Mouse (Mus musculus) midbrain, embryonic 16.5 days (tissue): ENCODE measurements around the gene Kifc5b. TPM values are rescaled to one million over a fixed set of nuclear protein-coding genes. Genes with fewer than 3 reads are reported as not detected.

Experiments used
- ATAC-seq: fragments of 200-750 bp; cut with Nextera tagmentation; 2 replicates; pipeline ENCODE4 v1.8.0; 2017; ENCODE audit warnings: moderate TSS enrichment
- H3K27ac ChIP-seq: fragments of 300-500 bp; sonication (generic); 2 replicates; pipeline ENCODE4 v1.5.1; 2014; ENCODE audit warnings: mild to moderate bottlenecking, low read length, mixed read lengths
- H3K27me3 ChIP-seq: fragments of 300-500 bp; sonication (generic); 2 replicates; pipeline ENCODE4 v1.6.1; 2014; ENCODE audit warnings: low read depth, low read length, mixed read lengths; ENCODE audit not compliant: control insufficient read depth, insufficient read depth
- H3K36me3 ChIP-seq: fragments of 300-500 bp; sonication (generic); 2 replicates; pipeline ENCODE4 v1.6.1; 2014; ENCODE audit warnings: mild to moderate bottlenecking, low read length, moderate library complexity, mixed read lengths; ENCODE audit not compliant: control insufficient read depth, insufficient read depth
- H3K4me1 ChIP-seq: fragments of 300-500 bp; sonication (generic); 2 replicates; pipeline ENCODE4 v1.6.1; 2014; ENCODE audit warnings: mild to moderate bottlenecking, low read length, mixed read lengths; ENCODE audit not compliant: control insufficient read depth, insufficient read depth
- H3K4me2 ChIP-seq: fragments of 300-500 bp; sonication (generic); 2 replicates; pipeline ENCODE4 v1.6.1; 2014; ENCODE audit warnings: mild to moderate bottlenecking, low read length, mixed read lengths
- H3K4me3 ChIP-seq: fragments of 300-500 bp; sonication (generic); 2 replicates; pipeline ENCODE4 v1.5.1; 2014; ENCODE audit warnings: low read depth, mild to moderate bottlenecking, low read length, moderate library complexity, mixed read lengths
- H3K9ac ChIP-seq: fragments of 300-500 bp; sonication (generic); 2 replicates; pipeline ENCODE4 v1.6.1; 2014; ENCODE audit warnings: low read depth, low read length, mixed read lengths
- H3K9me3 ChIP-seq: fragments of 300-500 bp; sonication (generic); replicated peaks from 2 replicates; pipeline ENCODE4 v1.6.1; 2014; ENCODE audit warnings: mild to moderate bottlenecking, low read length, mixed read lengths; ENCODE audit not compliant: control insufficient read depth, poor library complexity, severe bottlenecking
- WGBS: fragments of 180-500 bp; shearing (Covaris S2); extraction: QIAGEN DNeasy Blood & Tissue Kit; methylation state at CpG from one replicate; pipeline ENCODE4 v1.1.7; 2014; 5-methylcytosine and 5-hydroxymethylcytosine counted together
- polyA plus RNA-seq: library from polyadenylated mRNA; unstranded; fragments of >200 nt; fragmentation: Nextera tagmentation; extraction: Ambion mirVana; gene quantifications from 2 replicates; pipeline ENCODE4 v1.2.1, GENCODE M21; 2015

The Kifc5b gene
- polyA plus RNA-seq, 1 experiment from 2014 or later, result 2.3 TPM

DNA sequence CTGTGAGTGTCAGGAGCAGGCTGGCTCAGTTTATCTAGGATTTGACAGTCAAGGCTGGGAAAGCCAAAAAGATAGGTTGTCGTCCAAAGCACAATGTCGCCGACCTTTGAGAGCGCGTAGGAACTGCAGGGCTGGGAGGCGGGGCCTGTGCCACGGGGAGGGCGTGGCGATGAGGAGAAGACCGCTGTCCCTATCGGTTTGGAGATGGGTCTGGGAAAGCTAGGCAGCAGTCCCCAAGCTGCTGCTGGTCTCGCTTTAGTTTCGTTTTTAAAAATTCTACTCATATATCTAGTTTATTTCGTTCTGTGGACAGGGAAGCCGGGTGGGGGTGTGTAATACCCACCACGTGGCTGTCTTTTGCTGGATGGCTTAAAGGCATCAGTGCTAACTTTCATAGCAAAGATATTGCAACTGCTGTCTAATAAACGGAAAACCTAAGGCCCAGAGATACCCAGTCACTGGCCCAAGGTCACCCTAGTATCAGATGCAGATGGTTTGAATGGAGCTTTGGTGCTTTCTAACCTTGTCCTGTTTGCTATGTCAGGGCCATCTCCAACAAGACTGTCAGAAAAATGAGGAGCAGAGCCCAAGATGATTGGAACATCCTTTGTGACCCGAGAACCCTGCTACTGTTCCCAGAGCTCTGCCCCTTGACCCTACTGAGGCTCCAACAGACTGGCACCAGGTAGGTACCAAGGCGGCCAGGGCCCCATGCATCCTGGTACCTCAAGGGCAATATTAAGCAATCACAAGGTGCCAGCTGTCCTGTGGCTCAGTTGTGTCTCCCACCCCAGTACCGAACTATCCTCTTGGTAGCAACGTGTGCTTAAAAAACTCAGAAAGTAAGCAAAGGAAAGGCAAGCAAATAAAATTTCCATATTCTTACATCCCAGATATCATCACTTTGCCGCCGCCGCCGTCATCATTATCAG is 31.6 kb upstream of the Kifc5b start:
- 24% methylated on average over 25 of the region's 25 CpGs for WGBS
- H3K4me1 ChIP-seq, result peaks cover 16% of the 10 kb centered on the region
- peaks cover 4% of the 10 kb centered on the region; the same call in 1 of the 2 replicates for H3K27me3 ChIP-seq
- H3K9ac ChIP-seq, result peak overlapping the region; percentile 10
- peak overlapping the region; percentile 65 for H3K4me2 ChIP-seq
- H3K27ac ChIP-seq, result no peak overlapping the region
- H3K9me3 ChIP-seq, result no peaks in the 10 kb centered on the region
- H3K4me3 ChIP-seq, result peak overlapping the region; percentile 39
- no peaks in the 10 kb centered on the region for H3K36me3 ChIP-seq
- no peak for ATAC-seq

DNA sequence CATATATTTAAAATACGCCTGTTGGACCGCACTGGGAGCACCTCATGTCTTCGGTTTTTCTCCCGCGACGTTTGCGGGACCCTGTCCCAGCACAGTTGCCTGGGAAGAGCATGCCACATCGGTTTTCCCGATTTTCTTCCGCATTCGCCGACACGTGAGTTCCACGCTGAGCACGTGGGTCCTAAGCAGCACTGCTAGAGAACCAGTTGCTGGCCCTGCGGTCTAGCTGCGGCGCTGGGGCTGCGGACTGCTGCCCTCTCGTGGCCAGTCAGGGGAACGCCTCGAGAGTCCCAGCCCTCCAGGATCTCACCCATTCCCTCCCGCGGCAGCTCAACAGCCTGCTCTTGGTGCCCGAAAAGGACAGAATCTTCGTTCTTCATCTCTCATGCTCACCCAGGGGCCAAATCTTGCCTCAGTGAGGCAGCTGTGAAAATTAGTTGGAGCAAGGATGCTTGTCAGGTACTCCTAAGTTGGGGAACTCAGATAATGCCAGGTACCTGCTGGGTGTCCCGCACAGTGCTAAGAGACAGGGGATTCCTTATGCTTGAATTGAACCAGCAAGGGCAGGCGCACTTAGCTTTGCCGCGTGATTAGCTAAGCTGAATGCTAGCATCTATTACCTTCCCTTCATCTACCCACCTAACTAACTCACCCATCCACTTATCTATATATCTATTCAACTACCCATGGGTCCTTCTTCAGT is 30.7 kb upstream of the Kifc5b start:
- peak; percentile 94 for ATAC-seq
- H3K36me3 ChIP-seq, result no peaks in the 10 kb centered on the region
- 9% methylated on average over 30 of the region's 30 CpGs for WGBS
- H3K4me1 ChIP-seq, result peaks cover 16% of the 10 kb centered on the region
- peaks cover 4% of the 10 kb centered on the region; the same call in 1 of the 2 replicates for H3K27me3 ChIP-seq
- peak overlapping the region; percentile 39 for H3K4me3 ChIP-seq
- no peak overlapping the region for H3K27ac ChIP-seq
- peak overlapping the region; percentile 65 for H3K4me2 ChIP-seq
- peak overlapping the region; percentile 47 for H3K9ac ChIP-seq
- no peaks in the 10 kb centered on the region for H3K9me3 ChIP-seq

DNA sequence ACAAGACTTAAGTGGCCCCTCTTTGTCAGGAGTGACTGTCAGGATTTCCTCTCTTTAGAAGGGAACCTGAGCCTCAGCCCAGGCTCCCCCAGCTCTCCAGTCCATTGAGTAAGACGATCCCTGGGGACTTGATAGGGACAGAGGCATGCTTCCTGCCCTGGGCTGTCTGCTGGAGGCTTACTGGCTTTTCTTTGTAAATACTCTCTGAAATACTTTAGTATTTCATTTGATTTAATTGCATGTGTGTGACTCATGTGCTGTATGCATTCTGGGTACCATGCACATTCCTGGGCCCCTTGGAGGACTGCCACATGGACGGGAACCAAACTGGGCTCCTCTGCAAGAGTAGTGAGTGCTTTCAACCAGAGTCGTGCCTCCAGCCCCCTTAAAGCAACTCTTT is 29.0 kb upstream of the Kifc5b start:
- Histone ChIP-seq H3K9me3 (no peaks in the 10 kb centered on the region), H3K27me3 (peaks cover 4% of the 10 kb centered on the region; the same call in 1 of the 2 replicates), H3K27ac (no peak overlapping the region), H3K4me1 (peaks cover 19% of the 10 kb centered on the region), H3K4me2 (no peak overlapping the region), H3K4me3 (no peak overlapping the region), H3K36me3 (no peaks in the 10 kb centered on the region), H3K9ac (no peak overlapping the region)
- no peak for ATAC-seq
- 40% methylated on average over 3 of the region's 3 CpGs for WGBS

GRCm38 (mm10) chr17:26892635-26893375 is 24.1 kb upstream of the Kifc5b start:
- H3K9me3 ChIP-seq, result no peaks in the 10 kb centered on the region
- H3K9ac ChIP-seq, result 0 out of 2 replicates have a peak overlapping the region, but pooled peaks have one; percentile 5
- H3K4me3 ChIP-seq, result no peak overlapping the region
- H3K27ac ChIP-seq, result no peak overlapping the region
- no peak for ATAC-seq
- 32% methylated on average over 16 of the region's 16 CpGs for WGBS
- H3K27me3 ChIP-seq, result no peaks in the 10 kb centered on the region; the same call in 1 of the 2 replicates
- H3K36me3 ChIP-seq, result no peaks in the 10 kb centered on the region
- H3K4me2 ChIP-seq, result no peak overlapping the region
- H3K4me1 ChIP-seq, result peaks cover 2% of the 10 kb centered on the region

- 47% methylated on average over 6 of the region's 6 CpGs for WGBS
- H3K36me3 ChIP-seq, result no peaks in the 10 kb centered on the region
- H3K27ac ChIP-seq, result no peak overlapping the region
- H3K27me3 ChIP-seq, result no peaks in the 10 kb centered on the region; the same call in 1 of the 2 replicates
- no peak for ATAC-seq
- H3K9me3 ChIP-seq, result no peaks in the 10 kb centered on the region
- no peak overlapping the region for H3K4me2 ChIP-seq
- H3K4me1 ChIP-seq, result peaks cover 2% of the 10 kb centered on the region
- no peak overlapping the region for H3K9ac ChIP-seq
- no peak overlapping the region for H3K4me3 ChIP-seq
Measured at GRCm38 (mm10) chr17:26893492-26893891, 23.4 kb upstream of the Kifc5b start.

GRCm38 (mm10) chr17:26894342-26894741 is 22.5 kb upstream of the Kifc5b start:
- no peak overlapping the region for H3K27ac ChIP-seq
- H3K4me1 ChIP-seq, result peaks cover 2% of the 10 kb centered on the region
- no peaks in the 10 kb centered on the region for H3K36me3 ChIP-seq
- H3K9me3 ChIP-seq, result no peaks in the 10 kb centered on the region
- H3K27me3 ChIP-seq, result no peaks in the 10 kb centered on the region
- no peak overlapping the region for H3K4me3 ChIP-seq
- no peak for ATAC-seq
- H3K9ac ChIP-seq, result no peak overlapping the region
- H3K4me2 ChIP-seq, result no peak overlapping the region
- 68% methylated on average over 6 of the region's 6 CpGs for WGBS

DNA sequence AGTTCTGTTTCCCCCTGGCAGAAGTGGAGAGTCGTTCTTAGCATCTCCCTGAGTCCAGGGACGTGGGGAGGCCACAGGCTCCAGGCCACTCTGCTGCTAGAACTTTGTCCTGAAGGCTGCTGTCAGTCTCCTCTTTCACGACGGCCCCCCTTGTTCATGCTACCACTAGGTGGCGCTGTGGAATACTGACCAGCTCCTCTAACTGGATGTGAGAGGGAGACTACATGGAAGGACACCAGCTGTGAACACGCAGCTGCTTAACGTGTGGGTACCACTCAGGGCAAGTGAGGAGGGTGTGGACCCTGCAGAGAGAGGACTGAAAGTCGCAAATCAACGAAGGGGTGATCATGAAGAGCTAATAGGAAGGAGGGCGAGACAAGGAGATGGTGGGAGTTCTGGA is 21.3 kb upstream of the Kifc5b start:
- Histone ChIP-seq H3K27ac (no peak overlapping the region), H3K36me3 (no peaks in the 10 kb centered on the region), H3K4me1 (peaks cover 2% of the 10 kb centered on the region), H3K9me3 (no peaks in the 10 kb centered on the region), H3K27me3 (no peaks in the 10 kb centered on the region), H3K4me2 (no peak overlapping the region), H3K9ac (no peak overlapping the region), H3K4me3 (no peak overlapping the region)
- no peak for ATAC-seq
- WGBS, result 15% methylated on average over 10 of the region's 10 CpGs

- no peaks in the 10 kb centered on the region for H3K9me3 ChIP-seq
- ATAC-seq, result no peak
- WGBS, result 87% methylated on average over 6 of the region's 6 CpGs
Measured at GRCm38 (mm10) chr17:26900916-26901315, 16.0 kb upstream of the Kifc5b start.

More at GRCm38 (mm10) chr17:26900916-26901315, 16.0 kb upstream of the Kifc5b start:
- no peaks in the 10 kb centered on the region for H3K36me3 ChIP-seq
- H3K4me3 ChIP-seq, result no peak overlapping the region
- H3K4me2 ChIP-seq, result no peak overlapping the region
- H3K27me3 ChIP-seq, result no peaks in the 10 kb centered on the region
- H3K27ac ChIP-seq, result no peak overlapping the region
- no peak overlapping the region for H3K9ac ChIP-seq
- H3K4me1 ChIP-seq, result no peaks in the 10 kb centered on the region
